Mouse (Mus musculus) E14TG2a.4 (cell line): ENCODE measurements around the gene Zfp174.
A peak's percentile ranks its signal among the peaks of the same experiment; 100 is the strongest.

ENCODE experiments used
- H3K27me3 ChIP-seq: 2 replicates; pipeline ENCODE4 v1.6.1; 2014; ENCODE audit warnings: low read length, control low read depth; ENCODE audit not compliant: insufficient read depth
- H3K36me3 ChIP-seq: 2 replicates; pipeline ENCODE4 v1.6.1; 2014; ENCODE audit warnings: low read length, control low read depth; ENCODE audit not compliant: insufficient read depth
- H3K4me1 ChIP-seq: replicated peaks from 2 replicates; pipeline ENCODE4 v1.6.1; 2014; ENCODE audit warnings: low read depth, low read length, control low read depth
- H3K4me3 ChIP-seq: replicated peaks from 2 replicates; pipeline ENCODE4 v1.5.1; 2014; ENCODE audit warnings: mild to moderate bottlenecking, low read length
- H3K9me3 ChIP-seq: 2 replicates; pipeline ENCODE4 v1.6.1; 2014; ENCODE audit warnings: low read length, control low read depth
- CTCF ChIP-seq: conservative IDR thresholded peaks from 2 replicates; pipeline ENCODE4 v1.5.1; 2014; ENCODE audit warnings: low read length
- NANOG ChIP-seq: IDR thresholded peaks from 2 replicates; pipeline ENCODE4 v1.6.1; 2014; ENCODE audit warnings: borderline replicate concordance, low read length, mixed read lengths
- POU5F1 ChIP-seq: IDR thresholded peaks from 2 replicates; pipeline ENCODE4 v1.6.1; 2014; ENCODE audit warnings: low read length, borderline replicate concordance

Zfp174 gene

GRCm38 (mm10) chr16:3891621-3892295, 44.7 kb downstream of the Zfp174 start:
- Histone ChIP-seq H3K9me3 (no peaks in the 10 kb centered on the region), H3K36me3 (peaks cover 24% of the 10 kb centered on the region), H3K4me1 (peaks cover 49% of the 10 kb centered on the region), H3K27me3 (no peaks in the 10 kb centered on the region), H3K4me3 (no peak overlapping the region)
- TF ChIP-seq CTCF (no peak), POU5F1 (no peak), NANOG (no peak)

- H3K9me3 ChIP-seq: no peaks in the 10 kb centered on the region
- TF ChIP-seq CTCF: no peak
- no peak for TF ChIP-seq POU5F1
- no peak for TF ChIP-seq NANOG
- peaks cover 46% of the 10 kb centered on the region for H3K4me1 ChIP-seq
- H3K36me3 ChIP-seq: peaks cover 38% of the 10 kb centered on the region
- no peak overlapping the region for H3K4me3 ChIP-seq
- no peaks in the 10 kb centered on the region for H3K27me3 ChIP-seq
Measured at GRCm38 (mm10) chr16:3893739-3894138, 46.7 kb downstream of the Zfp174 start.

- peaks cover 53% of the 10 kb centered on the region for H3K36me3 ChIP-seq
Measured at GRCm38 (mm10) chr16:3895173-3895792, 48.2 kb downstream of the Zfp174 start.

GRCm38 (mm10) chr16:3896046-3896445, 49.0 kb downstream of the Zfp174 start:
- Histone ChIP-seq H3K9me3 (no peaks in the 10 kb centered on the region), H3K36me3 (peaks cover 61% of the 10 kb centered on the region), H3K4me3 (no peak overlapping the region), H3K27me3 (no peaks in the 10 kb centered on the region), H3K4me1 (peaks cover 45% of the 10 kb centered on the region)
- TF ChIP-seq POU5F1 (no peak), CTCF (no peak), NANOG (no peak)

More at GRCm38 (mm10) chr16:3895173-3895792, 48.2 kb downstream of the Zfp174 start:
- Histone ChIP-seq H3K9me3 (no peaks in the 10 kb centered on the region), H3K4me3 (peak overlapping the region; percentile 21), H3K4me1 (peaks cover 50% of the 10 kb centered on the region), H3K27me3 (no peaks in the 10 kb centered on the region)
- TF ChIP-seq NANOG (0 out of 2 replicates have a peak, but pooled peaks have one; percentile 28), CTCF (no peak)

GRCm38 (mm10) chr16:3896553-3896952, 49.5 kb downstream of the Zfp174 start:
- no peaks in the 10 kb centered on the region for H3K27me3 ChIP-seq
- H3K9me3 ChIP-seq: no peaks in the 10 kb centered on the region
- no peak overlapping the region for H3K4me3 ChIP-seq
- TF ChIP-seq CTCF (no peak), NANOG (no peak), POU5F1 (no peak)
- H3K36me3 ChIP-seq: peaks cover 66% of the 10 kb centered on the region
- H3K4me1 ChIP-seq: peaks cover 45% of the 10 kb centered on the region

GRCm38 (mm10) chr16:3907471-3907870, 60.4 kb downstream of the Zfp174 start:
- no peaks in the 10 kb centered on the region for H3K27me3 ChIP-seq
- peaks cover 23% of the 10 kb centered on the region for H3K4me1 ChIP-seq
- H3K36me3 ChIP-seq: peaks cover 51% of the 10 kb centered on the region
- H3K9me3 ChIP-seq: no peaks in the 10 kb centered on the region
- H3K4me3 ChIP-seq: no peak overlapping the region
- no peak for TF ChIP-seq CTCF
- no peak for TF ChIP-seq NANOG
- TF ChIP-seq POU5F1: no peak
